Mouse (Mus musculus): ENCODE measurements around the gene Trpm7. TPM values are rescaled to one million over a fixed set of nuclear protein-coding genes. Genes with fewer than 3 reads are reported as not detected.

Trpm7 gene
- 41.8 and 44.3 TPM in 2 replicates for polyA plus RNA-seq (2012; rRNA removed)
- polyA plus RNA-seq (2014; fragmentation: Nextera tagmentation; extraction: Ambion mirVana), result 43.6 and 49.7 TPM in 2 replicates

DNA sequence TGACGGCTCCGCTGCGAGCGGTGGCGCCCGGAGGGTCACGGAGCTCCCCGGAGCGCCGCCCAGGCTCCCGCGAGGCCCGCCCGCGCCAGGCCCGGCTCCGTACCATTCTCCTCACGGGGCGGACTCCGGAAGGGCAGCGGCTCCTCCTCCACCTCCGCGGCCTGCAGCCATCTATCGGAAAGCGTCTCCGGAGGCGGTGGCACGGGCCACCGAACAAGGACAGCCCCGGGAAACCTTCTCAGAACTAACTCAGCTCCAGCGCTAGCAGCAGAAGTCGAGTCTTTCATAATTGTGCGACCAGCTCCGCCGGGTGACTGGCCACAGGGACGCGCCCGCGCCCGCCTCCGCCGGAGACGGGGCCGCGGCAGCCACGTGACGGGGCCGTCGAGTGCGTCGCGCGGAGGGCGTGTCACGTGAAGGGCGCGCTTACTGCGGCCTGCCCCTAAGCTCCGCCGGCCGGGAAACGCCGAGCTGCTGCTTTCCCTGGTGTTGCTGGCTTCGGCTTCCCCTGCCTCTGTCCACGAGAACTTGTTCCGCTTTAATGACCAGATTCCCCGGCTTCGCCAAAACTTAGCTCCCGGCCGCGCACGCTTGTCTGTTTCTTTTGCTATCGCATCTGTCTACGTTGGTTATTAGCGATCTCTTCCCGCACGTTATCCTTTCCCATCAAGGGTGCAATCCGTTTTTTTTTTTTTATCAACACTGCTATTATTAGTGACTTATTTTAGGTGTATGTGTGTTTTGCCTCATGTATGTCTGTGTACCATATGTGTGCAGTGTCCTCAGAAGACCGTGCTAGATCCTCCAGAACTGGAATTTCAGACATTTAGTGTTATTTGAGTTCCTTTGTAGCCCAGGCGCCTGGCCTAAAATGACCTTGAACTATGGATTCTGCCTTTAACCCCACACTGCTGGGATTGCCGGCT lies at the start of gene Trpm7:
Gene Trpm7, minus strand, starts transcription at position 360 of the 926 bp plus-strand sequence.
- Histone ChIP-seq H3K9ac (ENCODE audit: low read depth, low read length, severe bottlenecking) (peak within 1 kb of the TSS; percentile 94), H3K9me3 (ENCODE audit: control insufficient read depth, low read length) (no peaks in the 10 kb centered on the region), H3K4me2 (replicated peaks; ENCODE audit: low read depth, low read length, severe bottlenecking) (peak within 1 kb of the TSS; percentile 50), H3K4me1 (ENCODE audit: control insufficient read depth, insufficient read depth, low read length) (peaks cover 2% of the 10 kb centered on the region; the same call in 1 of the 2 replicates), H3K36me3 (ENCODE audit: control insufficient read depth, insufficient read depth, low read length) (no peaks in the 10 kb centered on the region), H3K4me3 (replicated peaks; ENCODE audit: low read length) (peak within 1 kb of the TSS; percentile 90), H3K27me3 (ENCODE audit: control insufficient read depth, insufficient read depth, low read length) (no peaks in the 10 kb centered on the region), H3K27ac (replicated peaks; ENCODE audit: low read depth, low read length) (peak within 1 kb of the TSS; percentile 97)
- 1% methylated on average over 76 of the region's 81 CpGs for WGBS
- TF ChIP-seq POLR2A (IDR thresholded peaks at IDR 0.05; ENCODE audit: borderline replicate concordance, extremely low read depth, insufficient read depth, insufficient read length), result peak; percentile 94; the same call in 1 of the 2 replicates
- DNase-seq (ENCODE audit: low spot score) (peak; percentile 95), ATAC-seq (ENCODE audit: low FRiP score, low read depth) (peak; percentile 99)

- TF ChIP-seq POLR2A (IDR thresholded peaks at IDR 0.05; ENCODE audit: borderline replicate concordance, extremely low read depth, insufficient read depth, insufficient read length), result no peak
- DNase-seq (ENCODE audit: low spot score) (no peak), ATAC-seq (ENCODE audit: low FRiP score, low read depth) (no peak)
- no peak overlapping the region for H3K9ac ChIP-seq (ENCODE audit: low read depth, low read length, severe bottlenecking)
- no peaks in the 10 kb centered on the region for H3K9me3 ChIP-seq (ENCODE audit: control insufficient read depth, low read length)
- H3K36me3 ChIP-seq (ENCODE audit: control insufficient read depth, insufficient read depth, low read length), result peaks cover 67% of the 10 kb centered on the region
- H3K4me3 ChIP-seq (replicated peaks; ENCODE audit: low read length), result no peak overlapping the region
- 91% methylated on average over 12 of the region's 12 CpGs for WGBS
- H3K27ac ChIP-seq (replicated peaks; ENCODE audit: low read depth, low read length), result no peak overlapping the region
- H3K27me3 ChIP-seq (ENCODE audit: control insufficient read depth, insufficient read depth, low read length), result no peaks in the 10 kb centered on the region
- H3K4me1 ChIP-seq (ENCODE audit: control insufficient read depth, insufficient read depth, low read length), result no peaks in the 10 kb centered on the region
- H3K4me2 ChIP-seq (replicated peaks; ENCODE audit: low read depth, low read length, severe bottlenecking), result no peak overlapping the region
These were observed 44.5 kb upstream of the Trpm7 start for GRCm38 (mm10) chr2:126920358-126921060.

DNA sequence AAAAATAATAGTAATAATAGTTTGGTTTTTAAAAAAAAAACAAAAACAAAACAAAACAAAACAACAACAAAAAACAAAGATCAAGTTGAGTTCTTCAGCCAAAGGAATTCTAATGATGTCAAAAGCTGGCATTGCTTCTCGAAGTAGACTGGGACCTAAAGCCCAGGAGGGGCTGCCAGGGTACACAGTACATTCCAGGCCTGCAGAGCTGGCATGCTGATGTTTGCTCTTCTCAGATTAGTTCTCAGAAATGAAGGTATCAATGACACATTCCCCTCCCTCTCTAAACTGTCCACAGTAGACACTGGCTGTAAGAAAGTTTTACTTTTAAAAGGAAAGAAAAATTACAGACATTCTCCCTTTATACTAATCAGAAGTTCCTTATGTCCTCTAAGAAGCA lies 40.2 kb upstream of the Trpm7 start:
- no peak overlapping the region for H3K9ac ChIP-seq (ENCODE audit: low read depth, low read length, severe bottlenecking)
- H3K36me3 ChIP-seq (ENCODE audit: control insufficient read depth, insufficient read depth, low read length), result peaks cover 61% of the 10 kb centered on the region
- no peak for DNase-seq (ENCODE audit: low spot score)
- H3K27me3 ChIP-seq (ENCODE audit: control insufficient read depth, insufficient read depth, low read length), result no peaks in the 10 kb centered on the region
- no peak for ATAC-seq (ENCODE audit: low FRiP score, low read depth)
- TF ChIP-seq POLR2A (IDR thresholded peaks at IDR 0.05; ENCODE audit: borderline replicate concordance, extremely low read depth, insufficient read depth, insufficient read length), result no peak
- H3K27ac ChIP-seq (replicated peaks; ENCODE audit: low read depth, low read length), result no peak overlapping the region
- H3K9me3 ChIP-seq (ENCODE audit: control insufficient read depth, low read length), result no peaks in the 10 kb centered on the region
- whole genome bisulfite sequencing, result 77% methylated on average over 1 of the region's 1 CpGs
- no peak overlapping the region for H3K4me2 ChIP-seq (replicated peaks; ENCODE audit: low read depth, low read length, severe bottlenecking)
- H3K4me1 ChIP-seq (ENCODE audit: control insufficient read depth, insufficient read depth, low read length), result no peaks in the 10 kb centered on the region
- no peak overlapping the region for H3K4me3 ChIP-seq (replicated peaks; ENCODE audit: low read length)

- ATAC-seq (ENCODE audit: low FRiP score, low read depth) (no peak), DNase-seq (ENCODE audit: low spot score) (no peak)
- Histone ChIP-seq H3K9ac (ENCODE audit: low read depth, low read length, severe bottlenecking) (no peak overlapping the region), H3K27me3 (ENCODE audit: control insufficient read depth, insufficient read depth, low read length) (no peaks in the 10 kb centered on the region), H3K36me3 (ENCODE audit: control insufficient read depth, insufficient read depth, low read length) (peaks cover 46% of the 10 kb centered on the region), H3K4me3 (replicated peaks; ENCODE audit: low read length) (no peak overlapping the region), H3K4me2 (replicated peaks; ENCODE audit: low read depth, low read length, severe bottlenecking) (no peak overlapping the region), H3K27ac (replicated peaks; ENCODE audit: low read depth, low read length) (no peak overlapping the region), H3K9me3 (ENCODE audit: control insufficient read depth, low read length) (no peaks in the 10 kb centered on the region), H3K4me1 (ENCODE audit: control insufficient read depth, insufficient read depth, low read length) (no peaks in the 10 kb centered on the region)
- WGBS, result 66% methylated on average over 4 of the region's 4 CpGs
- no peak for TF ChIP-seq POLR2A (IDR thresholded peaks at IDR 0.05; ENCODE audit: borderline replicate concordance, extremely low read depth, insufficient read depth, insufficient read length)
These were observed 38.1 kb upstream of the Trpm7 start for GRCm38 (mm10) chr2:126914096-126914495.

GRCm38 (mm10) chr2:126904162-126904561 lies 28.1 kb upstream of the Trpm7 start:
- no peaks in the 10 kb centered on the region for H3K4me1 ChIP-seq (ENCODE audit: control insufficient read depth, insufficient read depth, low read length)
- H3K27ac ChIP-seq (replicated peaks; ENCODE audit: low read depth, low read length), result no peak overlapping the region
- TF ChIP-seq POLR2A (IDR thresholded peaks at IDR 0.05; ENCODE audit: borderline replicate concordance, extremely low read depth, insufficient read depth, insufficient read length), result no peak
- DNase-seq (ENCODE audit: low spot score) (no peak), ATAC-seq (ENCODE audit: low FRiP score, low read depth) (no peak)
- H3K27me3 ChIP-seq (ENCODE audit: control insufficient read depth, insufficient read depth, low read length), result no peaks in the 10 kb centered on the region
- no peaks in the 10 kb centered on the region for H3K9me3 ChIP-seq (ENCODE audit: control insufficient read depth, low read length)
- WGBS, result 69% methylated on average over 3 of the region's 3 CpGs
- H3K36me3 ChIP-seq (ENCODE audit: control insufficient read depth, insufficient read depth, low read length), result peaks cover 38% of the 10 kb centered on the region
- no peak overlapping the region for H3K4me2 ChIP-seq (replicated peaks; ENCODE audit: low read depth, low read length, severe bottlenecking)
- H3K9ac ChIP-seq (ENCODE audit: low read depth, low read length, severe bottlenecking), result no peak overlapping the region
- H3K4me3 ChIP-seq (replicated peaks; ENCODE audit: low read length), result no peak overlapping the region
